Mouse (Mus musculus) G1E-ER4 (cell line): ENCODE measurements at regions not wholly inside any gene's neighbourhood (a gene's known extent, or its start where the extent isn't known, plus 50 kb on each side); places are given as distances from the start of the nearest gene placed in this dataset.

ENCODE experiments used
- GATA1 ChIP-seq: IDR thresholded peaks from one replicate; pipeline ENCODE4 v1.8.0; 2012; ENCODE audit warnings: low read length, inconsistent platforms

DNA sequence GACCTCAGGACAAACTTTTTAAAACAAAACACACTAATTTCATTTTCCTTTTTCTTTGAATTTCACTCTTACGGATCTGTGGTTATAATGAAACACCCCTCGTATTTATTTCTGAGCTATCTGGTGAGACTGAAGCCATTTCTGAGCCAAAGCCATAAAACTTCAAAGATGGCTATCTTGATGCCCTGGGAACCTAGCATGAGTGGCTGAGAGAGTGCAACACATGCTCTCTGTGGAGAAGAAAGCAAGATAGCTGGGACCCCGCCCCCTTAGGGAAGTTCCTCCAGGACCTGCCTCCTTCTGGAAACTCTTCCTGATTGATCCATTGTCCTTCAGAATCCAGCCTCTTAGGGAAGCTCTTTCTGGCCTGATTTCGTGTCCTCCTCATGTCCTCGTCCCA is 57.6 kb upstream of the Myb start:
- no peak for TF ChIP-seq GATA1

DNA sequence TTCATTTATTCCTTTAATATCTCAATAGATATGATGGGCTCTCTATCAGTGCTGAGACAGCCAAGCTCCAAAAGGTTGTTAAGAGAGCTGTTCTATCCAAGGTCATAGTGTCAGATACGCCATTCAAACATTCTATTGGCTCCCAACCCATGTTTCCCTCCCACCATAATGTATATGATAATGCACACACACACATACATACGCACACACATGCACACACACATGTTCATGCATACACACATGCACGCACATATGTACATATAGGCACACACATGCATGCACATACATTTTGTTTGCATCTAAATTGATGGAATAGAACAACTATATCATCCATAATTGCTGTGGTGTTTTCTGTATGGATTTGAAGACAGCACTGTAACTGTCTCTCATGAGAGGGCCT is 60.0 kb upstream of the Myb start:
- TF ChIP-seq GATA1: no peak

GRCm38 (mm10) chr10:21221290-21221926 is 60.6 kb upstream of the Myb start:
- peak; percentile 97 for TF ChIP-seq GATA1

DNA sequence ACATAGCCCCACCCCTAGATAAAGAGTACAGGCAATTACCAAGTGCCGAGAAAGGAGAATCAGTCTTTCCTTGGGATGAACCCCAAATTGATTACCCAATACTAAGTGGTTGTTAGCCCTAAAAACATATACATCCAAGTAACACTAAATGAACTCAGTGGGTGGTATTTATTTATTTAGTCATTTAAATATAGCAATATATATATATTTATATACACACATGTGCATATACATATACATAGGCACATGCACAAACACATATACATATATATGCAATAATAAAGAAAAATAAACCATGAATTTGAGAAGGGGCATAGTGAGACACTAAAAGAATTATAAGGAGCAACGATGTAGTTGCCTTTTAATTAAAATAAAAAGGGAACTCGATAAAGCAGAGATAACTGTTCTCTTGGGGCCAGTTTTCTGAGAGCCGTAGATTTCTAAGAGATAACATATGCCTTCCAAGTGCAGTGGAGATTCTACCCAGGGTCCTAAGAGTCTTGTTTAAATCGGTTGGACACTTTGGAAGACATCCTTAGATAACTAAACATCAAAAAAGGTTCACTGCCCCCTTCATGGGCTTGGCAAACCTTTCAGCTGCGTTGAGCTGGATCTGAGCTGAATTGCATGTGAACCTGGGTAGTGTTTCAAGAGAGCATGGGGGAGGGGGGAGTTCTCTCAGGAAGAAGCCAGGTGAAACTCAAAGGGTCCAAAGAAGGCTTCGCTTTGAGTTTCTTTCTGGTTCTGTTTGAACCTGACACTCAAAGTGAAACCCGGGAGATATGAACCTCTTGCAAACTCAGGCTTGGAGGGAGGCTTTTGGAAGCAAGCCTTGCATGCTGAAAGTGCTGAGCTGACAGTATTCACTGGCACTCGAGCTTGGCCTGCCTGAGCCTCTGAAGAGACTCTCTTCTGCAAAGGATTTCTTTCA is 61.6 kb upstream of the Myb start:
- TF ChIP-seq GATA1: no peak

GRCm38 (mm10) chr10:21223104-21223910 is 62.5 kb upstream of the Myb start:
- TF ChIP-seq GATA1: no peak

DNA sequence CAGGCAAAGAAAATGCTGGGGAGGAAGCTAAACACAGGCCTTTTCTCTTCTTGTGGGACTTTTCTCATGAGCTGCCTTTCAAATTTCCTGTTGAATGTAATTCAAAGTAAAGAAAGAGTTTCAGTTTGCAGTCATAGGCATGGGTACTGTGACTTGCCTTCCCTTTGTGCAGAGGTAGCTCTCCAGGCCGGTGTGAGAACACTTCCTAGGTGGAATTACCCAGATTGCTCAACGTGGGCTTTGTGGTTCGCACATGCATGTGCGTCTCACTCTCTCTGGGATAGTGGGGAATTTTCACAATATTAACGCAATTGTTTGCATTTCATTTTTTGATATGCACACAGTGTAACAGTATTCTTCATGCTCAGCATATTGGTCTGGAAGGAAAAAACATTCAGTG is 63.4 kb upstream of the Myb start:
- TF ChIP-seq GATA1: no peak

GRCm38 (mm10) chr10:21226210-21226609 is 65.4 kb upstream of the Myb start:
- TF ChIP-seq GATA1: no peak

DNA sequence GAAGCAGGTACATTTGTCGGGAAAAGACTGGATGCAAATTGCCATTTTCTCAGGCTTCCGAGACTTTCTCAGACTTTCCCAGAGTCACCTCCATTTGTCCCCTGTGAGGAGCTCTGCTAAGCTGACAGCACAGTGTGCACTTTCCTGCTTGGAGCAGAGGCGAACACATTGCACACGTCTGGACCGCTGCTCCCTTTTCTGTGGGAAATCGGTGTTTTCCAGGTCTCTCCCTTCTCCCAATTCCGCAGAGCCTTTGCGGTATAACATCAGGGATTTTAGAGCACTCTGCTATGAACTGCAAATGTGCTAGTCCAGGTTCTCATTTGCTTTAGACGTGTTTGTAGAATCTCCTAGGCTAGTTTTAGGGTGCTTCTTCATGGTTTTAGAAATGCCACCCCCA is 67.0 kb upstream of the Myb start:
- TF ChIP-seq GATA1: no peak

DNA sequence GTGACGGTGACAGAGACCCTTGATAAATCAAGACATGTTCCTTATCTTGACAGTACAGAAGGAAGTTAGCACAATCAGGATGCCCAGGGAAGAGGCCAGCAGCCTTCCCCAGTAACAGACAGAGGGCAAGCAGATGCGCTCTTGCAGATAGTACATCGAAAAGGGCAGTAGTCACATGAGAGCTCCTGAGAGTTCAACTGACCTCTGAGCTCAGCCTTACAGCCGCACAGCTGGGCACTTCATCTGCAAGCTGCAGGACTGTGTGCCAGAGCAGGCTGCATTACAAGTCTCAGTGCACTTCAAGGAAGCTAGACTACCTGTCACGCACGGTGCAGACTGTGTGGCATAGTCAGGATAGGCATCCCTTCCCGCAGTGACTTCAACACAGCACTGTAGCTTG is 67.2 kb upstream of the Hbs1l start:
- peak; percentile 90 for TF ChIP-seq GATA1

- no peak for TF ChIP-seq GATA1
These were observed 60.6 kb upstream of the Hbs1l start for GRCm38 (mm10) chr10:21235172-21235571.

GRCm38 (mm10) chr10:21237000-21237399 is 58.8 kb upstream of the Hbs1l start:
- TF ChIP-seq GATA1: no peak

GRCm38 (mm10) chr10:21239451-21239850 is 56.3 kb upstream of the Hbs1l start:
- TF ChIP-seq GATA1: no peak

DNA sequence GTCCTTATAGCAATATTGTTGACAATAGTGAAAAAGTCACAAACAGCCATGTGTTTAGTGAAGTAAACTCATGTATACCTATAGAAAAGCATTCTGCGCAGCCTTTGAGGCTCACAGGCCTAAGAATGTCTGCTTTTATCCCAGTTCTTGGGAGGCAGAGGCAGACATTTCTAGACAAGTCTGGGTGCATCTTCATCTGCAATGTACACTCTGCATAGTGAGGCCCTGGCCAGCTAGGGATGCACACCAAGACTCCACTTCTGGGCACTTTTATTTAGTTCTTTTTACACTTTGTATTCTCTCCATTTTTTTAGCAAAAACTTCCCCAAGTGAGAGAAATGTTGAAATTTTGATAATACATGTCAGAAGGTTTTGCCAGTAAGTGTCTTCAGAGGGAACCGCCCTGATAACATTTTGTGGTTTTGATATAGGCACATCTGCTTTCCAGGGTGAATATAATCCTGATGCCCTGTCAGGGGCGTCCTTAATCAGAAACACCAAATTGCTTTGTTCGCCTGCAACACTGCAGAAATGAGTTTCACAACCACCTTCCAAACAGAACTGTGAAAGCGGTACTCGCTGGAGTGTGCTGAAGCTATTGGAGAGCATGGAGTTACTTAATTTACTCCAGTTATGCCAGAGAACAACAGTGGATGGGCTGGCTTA is 54.1 kb upstream of the Hbs1l start:
- peak; percentile 94 for TF ChIP-seq GATA1

GRCm38 (mm10) chr10:21242471-21243231 is 53.1 kb upstream of the Hbs1l start:
- TF ChIP-seq GATA1: no peak
